Mouse (Mus musculus) thymus, postnatal 4 days (tissue): ENCODE measurements around the gene Rsph3b.
"Not testable (repeated sequence)": the region's sequence is repeated elsewhere in the genome, so short reads cannot be mapped to it uniquely, and the experiment has no call there.

ENCODE experiments used
- DNase-seq: peaks from one replicate; pipeline ENCODE4 v3.0.0; 2021

Rsph3b gene

GRCm38 (mm10) chr17:6958881-6959280 lies 10.4 kb upstream of the Rsph3b start:
- not testable (repeated sequence) for DNase-seq

- not testable (repeated sequence) for DNase-seq
Measured at GRCm38 (mm10) chr17:6948769-6949228, 317 bp upstream of the Rsph3b start.

DNA sequence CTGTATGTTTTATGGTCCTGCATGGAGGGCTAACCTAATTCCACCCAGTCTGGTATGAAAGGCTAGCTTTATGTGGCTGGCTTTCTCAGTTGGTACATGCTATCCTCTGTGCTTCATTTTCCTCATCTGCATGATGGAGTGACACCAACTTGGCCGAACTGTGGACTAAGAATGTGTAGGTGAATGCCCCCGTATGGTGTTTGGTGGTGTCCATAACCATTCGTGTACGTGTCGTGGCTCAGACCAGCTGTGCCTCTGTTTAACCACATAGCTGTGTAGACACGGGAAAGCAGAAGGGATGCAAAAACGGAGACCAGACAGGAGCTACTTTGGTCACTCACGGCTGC lies 872 bp downstream of the Rsph3b start:
- not testable (repeated sequence) for DNase-seq

DNA sequence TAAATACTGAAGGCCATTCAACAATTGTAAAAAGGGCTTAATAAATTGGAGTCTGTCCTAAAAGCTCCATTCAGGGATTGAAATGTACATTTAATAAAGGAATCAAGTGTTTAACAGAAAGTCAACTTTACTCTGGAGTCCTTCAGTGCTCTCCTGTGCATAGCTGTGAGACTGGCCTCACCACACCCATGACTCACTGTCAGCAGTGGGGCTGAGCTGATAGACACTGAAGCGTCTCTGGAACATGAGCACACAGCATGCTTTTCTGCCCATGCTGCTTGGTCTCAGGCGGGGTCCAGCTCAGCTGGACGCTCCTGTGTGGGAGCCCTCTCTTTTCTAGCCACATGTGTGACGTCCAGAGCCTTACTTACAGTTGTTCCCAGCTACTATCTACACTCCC lies 5.9 kb downstream of the Rsph3b start:
- not testable (repeated sequence) for DNase-seq

DNA sequence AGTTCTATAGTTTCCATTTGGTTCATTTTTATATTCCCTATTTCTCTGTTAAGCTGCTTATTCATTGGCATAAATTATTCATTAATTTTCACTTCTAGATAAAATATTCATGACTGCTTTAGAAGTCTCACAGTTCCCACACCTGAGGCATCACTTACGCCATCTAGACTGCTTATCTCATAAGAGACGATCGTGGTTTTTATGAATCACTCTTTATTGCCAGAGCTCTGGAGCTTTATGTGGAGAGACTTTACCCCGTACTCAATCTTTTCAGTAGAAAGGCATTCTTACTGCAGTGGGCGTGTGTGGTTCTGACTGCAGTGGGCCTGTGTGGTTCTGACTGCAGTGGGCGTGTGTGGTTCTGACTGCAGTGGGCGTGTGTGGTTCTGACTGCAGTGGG lies 16.9 kb downstream of the Rsph3b start:
- not testable (repeated sequence) for DNase-seq

GRCm38 (mm10) chr17:6920351-6920894 lies 28.1 kb downstream of the Rsph3b start:
- DNase-seq = not testable (repeated sequence)

- not testable (repeated sequence) for DNase-seq
Measured at GRCm38 (mm10) chr17:6919388-6919787, 29.1 kb downstream of the Rsph3b start.

GRCm38 (mm10) chr17:6915282-6915681 lies 33.2 kb downstream of the Rsph3b start:
- not testable (repeated sequence) for DNase-seq

DNA sequence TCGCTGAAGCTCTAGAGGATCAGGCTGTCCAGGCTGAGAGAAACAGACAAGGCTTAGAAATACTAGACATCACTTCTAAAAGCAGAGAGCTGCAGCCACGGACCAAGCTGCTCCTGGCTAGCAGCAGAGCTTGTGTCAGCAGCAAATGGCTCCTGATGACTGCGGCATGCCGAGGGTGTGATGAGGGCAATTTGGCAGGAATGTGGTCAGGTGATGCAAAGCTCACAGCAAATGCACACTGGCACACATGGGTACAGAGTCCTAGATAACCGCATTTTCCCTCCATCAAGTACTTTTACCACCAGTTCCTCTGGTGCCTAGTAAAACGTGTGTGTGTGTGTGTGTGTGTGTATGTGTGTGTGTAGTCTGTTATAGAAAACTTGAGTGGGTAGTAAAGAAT lies 34.4 kb downstream of the Rsph3b start:
- DNase-seq = not testable (repeated sequence)

GRCm38 (mm10) chr17:6900361-6900760 lies 48.1 kb downstream of the Rsph3b start:
- not testable (repeated sequence) for DNase-seq

- not testable (repeated sequence) for DNase-seq
Measured at GRCm38 (mm10) chr17:6897996-6898562, 50.4 kb downstream of the Rsph3b start.

- no peak for DNase-seq
Measured at GRCm38 (mm10) chr17:6896756-6897155, 51.7 kb downstream of the Rsph3b start.

DNA sequence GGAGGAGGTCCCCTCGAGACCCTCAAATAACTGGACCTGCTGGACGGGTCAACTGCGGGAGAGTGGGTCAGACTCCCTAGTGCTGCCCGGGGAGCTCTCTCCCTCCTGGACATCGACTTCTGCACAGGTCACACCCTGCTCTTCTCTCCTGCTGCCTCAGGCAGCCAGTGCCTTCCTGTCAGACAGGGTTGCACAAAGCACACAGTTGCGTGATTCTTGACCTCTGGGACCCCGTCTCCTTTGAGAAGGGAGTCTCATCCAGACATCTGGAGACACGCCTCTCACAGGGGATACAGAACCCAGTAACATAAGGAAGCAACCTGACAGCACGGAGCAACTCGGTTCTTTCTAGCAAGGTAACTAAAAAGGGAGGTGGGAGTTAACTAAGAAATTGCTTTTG lies 55.1 kb downstream of the Rsph3b start:
- DNase-seq = no peak

DNA sequence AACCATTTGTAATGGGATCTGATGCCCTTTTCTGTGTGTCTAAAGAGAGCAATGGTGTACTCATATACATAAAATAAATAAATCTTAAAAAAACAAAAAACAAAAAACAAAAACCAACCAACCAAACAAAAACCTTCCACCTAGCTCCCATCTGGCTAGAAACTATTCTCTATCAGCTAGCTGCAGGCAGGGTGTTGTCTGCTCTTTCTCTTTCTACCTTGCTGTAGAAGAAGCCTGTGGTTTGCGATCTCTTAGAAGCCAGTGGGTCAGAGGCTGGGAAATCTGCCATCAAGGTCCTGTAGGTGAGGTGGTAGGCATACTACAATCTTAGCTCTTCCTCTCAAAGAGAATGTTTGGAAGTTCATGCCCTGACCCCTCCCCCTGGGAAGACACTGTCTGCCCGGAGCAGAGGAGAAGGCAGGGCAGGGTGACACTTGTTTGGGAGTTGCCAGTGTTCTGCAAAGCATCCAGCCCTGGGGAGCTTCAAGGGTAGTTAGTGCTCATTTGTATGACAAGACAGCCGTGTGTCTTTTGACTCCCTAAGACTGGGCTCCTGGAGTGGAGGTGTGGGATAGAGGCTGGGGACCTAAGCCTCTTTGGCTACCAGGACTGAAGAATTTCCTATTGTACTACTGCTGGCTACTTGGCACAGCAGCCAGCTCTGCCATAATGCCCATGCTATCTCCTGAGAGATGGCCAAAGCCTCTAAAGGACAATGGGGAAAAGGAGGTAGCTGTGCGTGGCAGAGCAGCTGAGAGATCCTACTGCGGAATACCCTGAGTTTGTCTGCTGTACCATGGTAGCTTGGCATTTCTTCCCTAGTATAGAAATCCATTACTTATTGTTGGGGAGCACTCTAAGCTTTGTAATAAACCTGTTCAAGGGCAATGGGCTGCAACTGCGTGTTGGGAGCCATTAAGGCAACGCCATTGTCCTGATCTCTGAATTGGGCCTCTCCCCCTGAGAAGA lies 56.2 kb downstream of the Rsph3b start:
- DNase-seq = no peak

DNA sequence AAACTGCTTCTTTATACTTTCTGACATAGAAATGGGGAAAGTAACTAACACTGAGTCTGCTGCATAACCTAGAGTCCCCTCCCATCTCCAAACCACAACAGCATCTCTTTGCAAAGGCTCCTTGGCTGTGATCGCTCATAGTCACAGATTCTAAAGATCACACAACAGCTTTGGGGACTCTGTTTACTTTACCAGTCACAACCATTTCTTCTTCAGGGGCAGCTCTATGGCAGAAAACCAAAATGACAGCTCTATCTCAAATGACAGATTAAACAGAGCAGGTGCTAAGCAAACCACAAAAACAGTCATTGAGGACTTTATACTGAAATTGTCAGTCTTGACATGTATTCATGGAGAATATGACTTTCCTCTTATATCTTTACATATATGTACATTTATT lies 62.0 kb downstream of the Rsph3b start:
- DNase-seq = no peak

- no peak for DNase-seq
Measured at GRCm38 (mm10) chr17:6884531-6884930, 64.0 kb downstream of the Rsph3b start.

- DNase-seq = no peak
Measured at GRCm38 (mm10) chr17:6881306-6881705, 67.2 kb downstream of the Rsph3b start.

DNA sequence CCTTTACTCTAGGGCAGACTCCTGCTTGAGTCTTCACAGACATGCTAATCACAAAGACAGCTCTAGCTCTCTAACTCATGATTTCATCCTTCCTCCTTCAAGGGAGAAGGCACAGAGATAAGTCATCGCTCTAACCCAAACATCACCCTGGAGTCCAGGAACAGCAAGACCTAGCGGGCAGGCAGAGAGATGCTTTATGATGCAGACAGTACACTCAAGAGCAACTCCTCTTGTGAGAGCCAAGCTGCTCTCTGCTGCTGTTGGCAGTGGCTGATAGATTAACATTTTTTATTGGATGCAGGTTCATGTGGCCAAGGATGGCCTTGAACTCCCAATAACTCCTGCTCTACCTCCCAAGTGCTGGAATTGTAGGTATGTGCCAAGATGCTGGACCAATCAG lies 77.1 kb downstream of the Rsph3b start:
- DNase-seq = no peak

- no peak for DNase-seq
Measured at GRCm38 (mm10) chr17:6868810-6869209, 79.7 kb downstream of the Rsph3b start.

GRCm38 (mm10) chr17:6867740-6868139 lies 80.7 kb downstream of the Rsph3b start:
- no peak for DNase-seq

- DNase-seq = no peak
Measured at GRCm38 (mm10) chr17:6866576-6866975, 81.9 kb downstream of the Rsph3b start.

- DNase-seq = no peak
Measured at GRCm38 (mm10) chr17:6865580-6865979, 82.9 kb downstream of the Rsph3b start.

GRCm38 (mm10) chr17:6864869-6865268 lies 83.6 kb downstream of the Rsph3b start:
- DNase-seq = no peak

DNA sequence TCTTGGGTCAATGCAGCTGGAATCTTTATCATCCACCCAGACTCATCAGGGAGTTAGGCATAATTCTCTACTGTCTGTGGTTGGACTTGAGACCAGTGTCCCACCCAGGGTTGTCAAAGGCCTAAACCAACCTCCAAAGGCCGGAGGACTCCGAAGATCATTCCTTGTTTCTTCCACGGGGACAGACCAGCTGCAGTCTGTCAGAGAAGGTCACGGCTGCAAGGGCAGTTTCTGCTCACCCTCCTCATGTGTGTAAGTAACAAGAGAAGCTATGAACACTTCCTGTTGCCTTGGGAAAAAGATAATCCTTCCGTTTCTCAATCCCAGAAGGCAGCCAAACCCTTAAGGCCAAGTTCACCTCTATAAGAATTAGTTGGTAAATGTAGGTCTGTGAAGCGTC lies 85.0 kb downstream of the Rsph3b start:
- DNase-seq = no peak
